Mouse (Mus musculus) ES-Bruce4 (cell line): ENCODE results near the gene Frmd5.

Experiments used
- CTCF ChIP-seq: IDR thresholded peaks from one replicate; pipeline ENCODE4 v1.8.1; 2011; ENCODE audit warnings: low read depth, low read length
- EP300 ChIP-seq: IDR thresholded peaks from 2 replicates; pipeline ENCODE4 v1.6.1; 2011; ENCODE audit warnings: low read depth, low read length; ENCODE audit not compliant: insufficient read depth
- POLR2A ChIP-seq: IDR thresholded peaks from one replicate; pipeline ENCODE4 v1.8.1; 2011; ENCODE audit warnings: low read length; ENCODE audit not compliant: insufficient read depth

- no peak for TF ChIP-seq CTCF
- no peak for TF ChIP-seq EP300
- no peak for TF ChIP-seq POLR2A
These were observed 18.5 kb downstream of the Frmd5 start for GRCm38 (mm10) chr2:121788415-121788814.
